Mouse (Mus musculus): ENCODE results near the gene Tsc22d3.

DNA sequence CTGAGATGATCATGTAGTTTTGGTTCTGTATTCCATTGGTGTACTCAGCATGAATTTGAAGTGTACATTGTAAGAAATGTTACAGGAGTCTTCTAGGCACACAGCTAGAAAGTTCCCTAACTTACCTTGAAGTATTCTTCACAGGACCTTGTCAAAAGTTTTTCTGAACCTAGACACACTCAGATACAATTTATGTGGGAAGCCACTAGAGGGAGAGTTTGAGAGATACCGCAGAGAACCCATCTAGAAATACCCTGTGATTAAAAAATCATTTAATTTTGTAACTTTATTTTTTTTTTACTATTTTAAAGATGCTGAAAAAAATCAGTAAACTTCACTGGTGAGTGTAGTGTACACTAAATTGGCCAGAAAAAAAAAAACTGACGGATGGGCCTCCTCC is 39.1 kb upstream of the Tsc22d3 start:
- TF ChIP-seq CTCF (IDR thresholded peaks at IDR 0.05; ENCODE audit: low read depth) (peak; percentile 13; the same call in 1 of the 2 replicates), EP300 (IDR thresholded peaks at IDR 0.05; ENCODE audit: low read depth) (no peak)

Data from heart, postnatal 0 days (tissue).